Mouse (Mus musculus) megakaryocyte-erythroid progenitor cell, adult 5-6 weeks (primary cell): ENCODE measurements around the gene Fat1. TPM values are rescaled to one million over a fixed set of nuclear protein-coding genes. Genes with fewer than 3 reads are reported as not detected.
A peak's percentile ranks its signal among the peaks of the same experiment; 100 is the strongest.
"Not testable (repeated sequence)": the region's sequence is repeated elsewhere in the genome, so short reads cannot be mapped to it uniquely, and the experiment has no call there.

Experiments used
- ATAC-seq: replicated peaks from 2 replicates; pipeline ENCODE4 v1.8.0; 2016; ENCODE audit warnings: mild to moderate bottlenecking, inconsistent platforms; ENCODE audit not compliant: severe bottlenecking, poor library complexity, low FRiP score, low TSS enrichment
- total RNA-seq, 2 experiments: library from RNA; stranded (forward) in 1 of 2; stranded (reverse) in 1 of 2; fragments of 200-1000, 215-1000 nt in 1 of 2; fragments of >200 nt in 1 of 2; fragmentation: Nextera tagmentation in 1 of 2; gene quantifications; 2 replicates each; pipeline ENCODE4 v1.2.3; 2014 to 2017

Gene Fat1
- total RNA-seq, 2 experiments from 2014 or later, result 0.09 TPM; not detected in 1

DNA sequence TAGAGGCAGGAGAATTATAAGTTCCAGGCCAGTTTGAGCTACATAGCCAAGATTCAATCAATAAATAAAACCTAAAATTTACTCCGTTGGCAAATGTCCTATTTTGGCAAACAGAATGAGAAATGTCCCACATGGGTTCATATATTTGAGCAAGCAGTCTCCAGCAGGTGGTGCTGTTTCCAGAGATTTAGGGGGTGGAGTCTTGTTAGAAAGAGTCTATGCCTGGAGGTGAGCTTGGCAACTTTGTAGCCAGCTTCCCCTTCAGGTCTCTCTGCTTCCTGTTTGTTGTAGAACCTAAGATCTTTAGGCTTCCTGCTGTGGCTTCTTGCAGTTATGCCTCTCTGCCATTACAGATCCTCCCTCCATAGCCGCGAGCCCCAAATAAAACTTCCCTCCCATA, 120.3 kb downstream of the Fat1 start:
- no peak for ATAC-seq

DNA sequence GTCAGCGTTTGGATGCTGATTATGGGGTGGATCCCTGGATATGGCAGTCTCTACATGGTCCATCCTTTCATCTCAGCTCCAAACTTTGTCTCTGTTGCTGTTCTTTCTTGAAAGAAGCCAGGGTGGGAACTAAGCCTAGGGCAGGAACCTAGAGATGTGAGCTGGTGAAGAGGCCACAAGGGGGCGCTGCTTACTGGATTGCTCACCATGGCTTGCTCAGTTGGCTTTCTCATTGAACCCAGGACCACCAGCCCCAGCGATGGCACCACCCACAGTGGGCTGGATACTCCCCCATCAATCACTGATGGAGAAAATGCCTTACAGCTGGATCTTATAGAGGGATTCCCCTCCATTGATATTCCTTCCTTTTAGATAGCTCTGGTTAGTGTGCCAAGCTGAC, 121.6 kb downstream of the Fat1 start:
- ATAC-seq, result no peak

DNA sequence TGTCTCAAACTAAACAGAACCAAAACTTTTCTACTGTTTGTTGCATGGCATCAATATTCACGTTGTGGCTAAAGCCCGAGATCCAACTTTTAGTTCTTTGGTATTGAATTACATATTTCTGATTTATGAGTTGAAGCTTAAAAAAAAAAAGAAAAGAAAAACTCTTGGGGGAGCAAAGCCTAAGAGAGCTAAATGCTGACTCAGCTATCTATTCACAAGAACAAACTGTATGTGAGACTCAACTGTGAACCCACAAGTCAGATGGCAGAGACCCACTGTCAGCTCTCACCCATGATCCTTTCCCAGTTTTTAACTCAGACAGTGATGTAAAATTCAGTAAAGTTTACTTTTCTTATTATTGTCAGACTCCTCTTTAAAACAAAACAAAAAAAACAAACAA, 124.8 kb downstream of the Fat1 start:
- no peak for ATAC-seq

DNA sequence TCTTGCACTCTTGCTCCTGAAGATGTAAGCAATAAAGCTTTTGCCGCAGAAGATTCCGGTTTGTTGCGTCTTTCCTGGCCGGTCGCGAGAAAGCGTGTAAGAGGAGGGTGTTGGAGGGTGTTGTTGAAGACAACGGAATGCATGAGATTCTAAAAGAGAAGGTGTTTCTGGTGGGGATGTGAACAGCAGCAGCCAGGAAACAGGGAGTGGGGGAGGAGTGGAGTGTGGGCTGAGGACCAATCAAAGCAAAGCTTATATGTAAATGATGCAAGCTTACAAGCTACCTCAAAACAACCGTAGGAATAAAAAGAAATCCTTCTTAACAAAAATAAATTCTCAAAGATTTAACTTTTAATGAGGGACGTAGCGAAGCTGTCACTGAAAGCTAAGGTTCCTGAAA, 127.1 kb downstream of the Fat1 start:
- ATAC-seq, result no peak

DNA sequence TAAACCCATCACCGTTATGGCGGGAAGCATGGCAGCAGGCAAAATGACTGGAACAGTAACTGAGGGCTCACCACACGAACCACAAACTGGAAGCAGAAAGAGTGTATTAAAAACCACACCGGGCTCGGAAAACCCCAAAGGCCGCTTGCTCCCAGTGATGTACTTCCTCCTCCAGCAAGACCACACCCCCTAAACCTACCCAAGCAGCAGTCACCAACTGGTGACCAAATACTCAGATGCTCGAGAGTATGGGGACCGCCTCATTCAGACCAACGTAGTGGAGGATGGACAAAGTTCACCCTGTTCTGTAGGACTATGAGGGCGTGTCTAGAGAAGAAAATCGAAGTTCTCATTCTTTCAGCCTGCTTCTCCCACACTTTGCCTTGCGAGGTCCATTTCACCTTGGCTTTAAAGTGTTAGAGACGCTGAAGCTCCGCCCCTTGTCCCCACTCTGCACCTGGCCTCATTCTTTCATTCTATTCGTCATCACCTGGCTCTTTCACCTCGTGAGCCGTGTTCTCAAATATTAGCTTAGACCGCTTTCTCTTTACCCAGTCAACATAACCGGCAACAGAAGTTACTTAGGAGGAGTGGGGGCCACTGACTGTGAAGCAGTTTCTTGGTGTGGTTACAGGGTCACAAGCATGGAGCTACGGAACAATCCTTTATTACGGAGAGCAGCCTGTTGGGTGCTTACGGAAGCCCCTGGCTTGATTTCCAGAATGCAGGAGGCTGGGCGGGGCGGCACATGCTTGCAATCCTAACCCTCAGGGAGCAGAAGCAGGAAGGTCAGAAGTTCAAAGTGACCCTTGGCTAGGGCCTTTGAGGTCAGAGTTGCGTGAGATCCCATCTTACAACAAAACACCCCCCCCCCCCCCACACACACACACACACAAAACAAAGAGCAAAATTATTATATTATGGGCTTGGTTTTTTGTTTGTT, 128.0 kb downstream of the Fat1 start:
- no peak for ATAC-seq

DNA sequence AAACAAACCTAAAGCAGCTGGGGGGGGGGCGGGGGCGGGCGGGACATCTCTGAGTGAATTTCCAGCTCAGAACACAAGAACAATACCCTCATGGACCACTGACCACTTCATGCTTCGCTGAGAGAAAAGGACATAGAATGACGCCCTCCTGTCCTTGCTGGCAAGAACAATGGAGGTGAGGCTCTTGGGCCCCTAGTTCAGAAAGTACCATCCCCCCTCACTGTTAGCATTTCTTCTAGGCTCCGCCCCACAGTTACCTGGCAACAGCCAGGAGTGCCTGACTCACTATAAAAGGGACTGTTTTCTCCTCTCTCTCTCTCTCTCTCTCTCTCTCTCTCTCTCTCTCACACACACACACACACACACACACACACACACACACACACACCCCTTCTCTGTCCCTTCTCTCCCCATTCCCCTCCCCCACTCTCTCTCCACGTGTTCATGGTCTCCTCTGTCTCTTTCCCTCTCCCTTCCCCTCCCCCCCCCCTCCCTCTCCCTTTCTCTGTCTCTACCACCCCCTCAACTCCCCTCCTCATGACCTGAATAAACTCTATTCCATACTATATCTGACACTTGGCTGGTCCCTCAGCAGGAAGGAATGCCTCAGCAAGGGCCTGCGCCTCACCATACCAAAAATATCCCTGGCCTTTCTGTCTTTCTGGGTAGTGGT, 129.1 kb downstream of the Fat1 start:
- no peak for ATAC-seq

DNA sequence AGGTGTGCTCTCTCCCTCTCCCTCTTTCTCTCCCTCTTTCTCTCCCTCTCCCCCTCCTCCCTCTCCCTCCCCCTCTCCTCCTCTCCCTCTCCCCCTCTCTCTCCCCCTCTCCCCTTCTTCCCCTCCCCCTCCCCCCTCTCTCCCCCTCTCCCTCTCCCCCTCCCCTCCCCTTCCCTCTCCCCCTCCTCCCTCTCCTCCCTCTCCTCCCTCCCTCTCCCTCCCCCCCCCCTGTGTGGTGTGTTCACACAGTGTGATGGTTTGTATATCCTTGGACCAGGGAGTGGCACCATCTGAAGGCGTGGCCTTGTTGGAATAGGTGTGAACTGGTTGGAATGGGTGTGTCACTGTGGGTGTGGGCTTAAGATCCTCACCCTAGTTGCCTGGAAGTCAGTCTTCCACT, 130.1 kb downstream of the Fat1 start:
- not testable (repeated sequence) for ATAC-seq

DNA sequence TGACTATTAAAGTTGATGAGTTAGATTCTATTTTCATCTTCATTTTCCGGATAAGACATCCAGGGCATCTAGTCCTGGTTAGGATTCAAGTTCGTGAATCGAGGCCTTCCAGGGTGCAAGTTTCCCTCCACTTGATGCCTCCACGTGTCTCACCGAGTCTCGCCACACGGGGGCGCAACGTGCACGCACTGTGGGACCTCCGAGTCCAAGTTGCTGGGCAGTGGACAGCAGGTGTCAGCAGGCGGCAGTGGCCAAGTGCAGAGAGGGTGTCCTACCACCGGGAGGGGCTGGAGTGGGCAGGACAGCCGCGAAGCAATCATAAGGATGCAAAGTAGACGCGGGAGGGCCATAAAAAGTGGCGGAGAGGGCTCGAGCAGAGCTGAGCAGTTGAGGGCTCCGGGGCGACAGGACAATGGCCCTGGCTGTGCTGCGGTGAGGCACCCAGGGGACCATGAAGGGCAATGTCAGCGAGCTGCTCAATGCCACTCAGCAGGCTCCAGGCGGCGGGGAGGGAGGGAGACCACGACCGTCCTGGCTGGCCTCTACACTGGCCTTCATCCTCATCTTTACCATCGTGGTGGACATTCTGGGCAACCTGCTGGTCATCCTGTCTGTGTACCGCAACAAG, 133.6 kb downstream of the Fat1 start, which contains the start of gene Mtnr1a:
TSS of gene Mtnr1a (plus strand) at position 379 of the 628 bp plus-strand sequence.
- 0 out of 2 replicates have a peak, but pooled peaks have one; percentile 63 for ATAC-seq

DNA sequence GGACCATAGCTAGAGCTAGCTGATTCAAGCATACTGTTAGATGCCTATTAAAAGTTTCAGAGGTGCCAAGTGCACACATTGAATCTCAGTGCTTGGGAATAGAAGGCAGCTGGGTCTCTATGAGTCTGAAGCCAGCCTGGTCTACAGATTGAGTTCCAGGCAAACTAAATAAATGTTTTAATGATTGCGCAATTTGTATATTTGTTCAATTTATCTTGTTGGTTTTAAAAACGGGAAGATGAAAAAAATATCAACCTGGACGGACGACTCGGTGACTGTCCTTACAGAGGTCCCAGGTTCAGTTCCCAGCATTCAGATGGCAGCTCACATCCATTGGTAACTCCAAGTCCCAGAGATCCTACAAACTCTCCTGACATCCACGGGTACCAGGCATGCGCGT, 135.7 kb downstream of the Fat1 start:
- ATAC-seq, result no peak

DNA sequence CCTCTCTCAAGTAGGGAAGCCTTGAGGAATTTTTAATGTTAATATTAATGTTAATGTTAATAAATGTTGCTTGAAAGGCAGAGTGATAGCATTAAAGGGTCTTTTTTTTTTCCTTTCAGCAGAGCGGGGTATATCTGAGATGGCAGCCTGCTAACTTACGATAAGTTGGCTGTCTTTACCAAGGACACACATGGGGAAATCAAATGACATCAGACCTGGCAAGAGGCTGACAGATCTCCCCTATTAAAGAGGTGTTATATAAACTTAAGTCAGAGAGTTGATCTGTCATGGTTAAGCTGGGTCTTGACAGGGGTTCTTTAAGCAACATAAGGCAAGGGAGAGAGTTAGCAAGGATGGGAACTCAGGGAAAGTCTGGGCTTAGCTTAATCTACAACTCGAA, 145.6 kb downstream of the Fat1 start:
- no peak for ATAC-seq

DNA sequence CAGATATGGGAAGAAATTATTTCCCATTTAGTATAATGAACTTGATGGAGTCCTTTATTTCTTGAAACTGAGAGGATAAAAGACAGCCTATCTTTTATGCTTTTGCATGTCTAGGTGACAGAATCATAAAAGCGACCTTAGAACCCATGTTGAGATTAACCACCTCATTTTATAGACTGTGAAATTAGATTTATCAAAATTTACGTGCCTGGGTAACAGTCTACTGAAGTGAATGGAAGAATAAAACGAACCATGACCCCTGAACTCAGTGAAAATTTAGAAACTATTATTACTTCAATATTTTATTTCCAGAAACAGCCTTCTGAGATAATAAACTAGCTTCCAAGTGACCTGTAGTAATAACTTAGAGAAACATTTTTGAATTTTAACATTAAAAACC, 158.4 kb downstream of the Fat1 start:
- ATAC-seq, result no peak

Other genes starting within 250 kb of the Fat1 start
- gene Mtnr1a, start 133.7 kb downstream of the Fat1 start, total RNA-seq (2014; fragmentation: Nextera tagmentation), result not detected in 2 replicates
- not detected in 2 replicates for gene Mtnr1a, start 133.7 kb downstream of the Fat1 start, total RNA-seq (2017)